Mouse (Mus musculus) layer of hippocampus, postnatal 14 days (tissue): ENCODE measurements around the gene Ovch2. TPM values are rescaled to one million over a fixed set of nuclear protein-coding genes. Genes with fewer than 3 reads are reported as not detected.
A peak's percentile ranks its signal among the peaks of the same experiment; 100 is the strongest.
"Not testable (repeated sequence)": the region's sequence is repeated elsewhere in the genome, so short reads cannot be mapped to it uniquely, and the experiment has no call there.

Experiments used
- DNase-seq, 2 experiments: peaks; one replicate each; pipeline ENCODE4 v3.0.0; 2021 to 2022; ENCODE audit warnings: low spot score in 2 of 2, mixed read lengths in 1 of 2
- long read RNA-seq, 2 experiments: library from polyadenylated mRNA; stranded (forward); transcript quantifications; one replicate each; pipeline ENCODE4 v2.0.0; 2021
- total RNA-seq, 2 experiments: library from RNA; stranded (reverse); gene quantifications; 2 replicates each; pipeline ENCODE4 v1.2.3; 2021

Gene Ovch2
- total RNA-seq = not detected
- long read RNA-seq, experiment 1 = 0 reads
- long read RNA-seq, experiment 2 = 0 reads

DNA sequence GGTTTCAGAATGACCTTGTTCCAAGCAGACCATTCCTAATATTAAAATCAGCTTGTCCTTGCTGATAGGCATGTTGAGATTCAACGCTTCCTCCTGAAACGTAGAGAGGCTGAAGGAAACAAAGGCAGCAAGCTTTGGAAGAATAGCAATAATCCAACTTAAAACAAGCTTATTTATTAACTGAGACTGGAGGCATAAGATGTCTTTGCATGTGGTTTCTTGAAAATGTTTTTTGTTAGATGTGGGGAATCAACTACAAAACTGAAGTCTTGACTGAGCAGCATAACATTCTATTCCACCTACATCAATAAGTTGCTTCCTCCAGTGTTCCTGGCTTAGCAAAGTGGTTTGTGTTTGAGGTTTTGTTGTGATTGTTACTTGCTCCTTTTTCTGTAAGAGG, at the start of gene Ovch2:
TSS of gene Ovch2 (minus strand) at position 101 of the 400 bp plus-strand sequence.
- DNase-seq = no peak

GRCm38 (mm10) chr7:107847390-107847789, 46.4 kb upstream of the Ovch2 start, which contains the start of gene Olfr470:
Olfr470 (minus strand) TSS chr7:107847490.
- DNase-seq = not testable (repeated sequence)

DNA sequence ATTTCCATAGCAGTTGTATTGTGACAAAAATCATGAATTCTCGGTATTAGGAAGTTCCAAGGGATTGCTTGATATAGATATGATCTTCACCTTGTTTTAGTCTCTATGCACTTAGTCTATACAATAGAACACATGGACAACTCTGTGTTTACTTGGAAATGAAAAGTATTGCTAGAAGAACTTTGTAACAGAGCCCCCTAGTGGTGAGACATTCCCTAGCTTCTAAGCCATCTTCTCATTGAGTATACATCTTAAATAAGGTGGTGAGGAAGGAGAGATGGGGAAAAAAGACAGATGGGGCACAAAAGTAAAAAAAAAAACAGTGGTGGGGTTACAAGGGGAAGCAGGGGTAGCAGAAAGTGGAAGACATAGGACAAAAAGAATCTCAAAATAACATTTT, 40.7 kb upstream of the Ovch2 start:
- DNase-seq = no peak

DNA sequence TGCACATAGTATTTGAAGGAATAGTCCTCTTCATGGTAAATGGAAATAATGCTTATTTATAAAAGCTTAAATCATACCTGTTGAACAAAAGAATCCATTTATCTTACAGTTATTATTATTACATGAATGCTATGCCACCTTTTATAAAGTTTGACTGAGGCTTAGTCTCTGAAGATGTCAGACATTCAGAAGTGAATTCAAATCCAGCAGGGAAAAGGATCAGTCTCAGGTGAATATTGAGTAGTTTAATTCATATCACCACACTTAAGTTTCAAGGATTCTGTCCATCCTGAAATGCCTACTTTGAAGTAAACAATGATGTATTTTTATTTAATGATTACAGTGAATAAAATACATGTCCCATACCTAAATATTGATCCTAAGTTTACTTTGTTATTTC, 24.4 kb upstream of the Ovch2 start, which contains the start of gene Olfr469:
TSS of gene Olfr469 (minus strand) at position 101 of the 400 bp plus-strand sequence.
- not testable (repeated sequence) for DNase-seq

DNA sequence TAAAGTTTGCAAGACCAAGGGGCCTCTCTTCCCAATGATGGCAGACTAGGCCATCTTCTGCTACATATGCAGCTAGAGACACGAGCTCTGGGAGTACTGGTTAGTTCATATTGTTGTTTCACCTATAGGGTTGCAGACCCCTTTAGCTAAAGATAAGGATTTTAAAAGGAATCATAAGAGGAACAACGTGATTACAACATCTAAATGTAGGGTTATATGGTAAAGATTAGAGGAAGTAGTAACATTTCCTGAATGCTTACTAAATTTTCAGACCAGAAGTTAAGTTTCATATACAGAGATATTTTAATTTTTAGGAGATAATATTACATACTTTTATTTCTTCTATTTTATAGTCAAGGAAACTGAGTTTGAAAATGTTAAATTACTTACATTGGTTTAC, 22.9 kb upstream of the Ovch2 start:
- not testable (repeated sequence) for DNase-seq

- DNase-seq = peak in 1 of 2 experiments; percentile 1
Measured at GRCm38 (mm10) chr7:107819442-107819841, 18.4 kb upstream of the Ovch2 start.

- no peak for DNase-seq
Measured at GRCm38 (mm10) chr7:107811963-107812362, 11.0 kb upstream of the Ovch2 start, which contains the start of gene Olfr467. Olfr467 (plus strand) TSS chr7:107812263.

DNA sequence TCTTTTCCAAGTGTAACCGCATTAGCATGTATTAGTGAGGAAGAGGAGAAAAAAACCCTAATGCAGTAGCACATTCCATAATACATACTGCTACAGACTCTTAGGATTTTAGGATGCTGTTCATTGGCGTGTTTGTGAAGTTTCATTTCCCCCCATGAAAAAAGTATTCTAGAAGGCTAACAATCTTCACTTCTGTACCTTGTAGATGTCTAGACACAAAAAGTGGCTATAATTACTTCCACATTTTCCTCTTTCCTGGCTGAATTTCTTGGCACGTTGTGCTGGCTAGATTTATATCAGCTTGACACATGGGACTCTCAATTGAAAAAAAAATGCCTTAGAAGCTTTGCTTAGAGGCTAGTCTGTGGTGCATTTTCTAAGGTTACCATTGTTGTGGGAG, 1.1 kb upstream of the Ovch2 start:
- no peak for DNase-seq

GRCm38 (mm10) chr7:107796500-107796899, 4.5 kb downstream of the Ovch2 start:
- DNase-seq = no peak

DNA sequence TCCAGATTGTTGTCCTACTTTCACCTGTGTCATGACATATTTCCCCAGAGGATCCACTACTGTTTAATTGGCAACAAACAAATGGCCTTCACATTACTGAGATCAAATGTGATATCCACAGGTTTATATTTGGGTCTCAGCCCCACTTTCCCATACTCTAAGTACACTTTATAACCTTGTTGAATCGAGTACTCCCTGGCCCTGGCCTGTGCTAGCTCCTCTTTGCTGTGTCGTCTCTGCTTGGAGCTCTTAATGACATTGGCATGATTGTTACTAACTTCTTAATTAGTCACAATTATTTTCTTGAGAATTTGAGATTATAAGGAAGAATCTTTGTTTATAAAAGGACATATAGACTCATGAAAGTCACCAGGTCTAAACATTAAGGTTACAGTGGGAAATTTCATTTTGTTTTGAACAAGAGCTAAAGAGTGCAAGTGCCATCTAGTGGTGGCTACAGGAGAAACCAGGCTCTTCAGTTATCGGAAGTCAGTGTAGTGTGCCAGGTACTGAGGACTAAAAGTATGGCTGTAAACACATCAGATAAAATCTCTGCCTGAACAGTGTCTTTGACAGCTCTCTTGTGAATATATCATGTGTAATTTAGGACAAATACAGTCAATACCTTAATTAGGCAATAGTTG, 12.9 kb downstream of the Ovch2 start:
- peak in 1 of 2 experiments; percentile 33 for DNase-seq

GRCm38 (mm10) chr7:107779611-107780010, 21.4 kb downstream of the Ovch2 start:
- DNase-seq = peak in 1 of 2 experiments; percentile 18

GRCm38 (mm10) chr7:107778216-107778615, 22.8 kb downstream of the Ovch2 start:
- DNase-seq = no peak

GRCm38 (mm10) chr7:107770812-107771211, 30.2 kb downstream of the Ovch2 start:
- no peak for DNase-seq

DNA sequence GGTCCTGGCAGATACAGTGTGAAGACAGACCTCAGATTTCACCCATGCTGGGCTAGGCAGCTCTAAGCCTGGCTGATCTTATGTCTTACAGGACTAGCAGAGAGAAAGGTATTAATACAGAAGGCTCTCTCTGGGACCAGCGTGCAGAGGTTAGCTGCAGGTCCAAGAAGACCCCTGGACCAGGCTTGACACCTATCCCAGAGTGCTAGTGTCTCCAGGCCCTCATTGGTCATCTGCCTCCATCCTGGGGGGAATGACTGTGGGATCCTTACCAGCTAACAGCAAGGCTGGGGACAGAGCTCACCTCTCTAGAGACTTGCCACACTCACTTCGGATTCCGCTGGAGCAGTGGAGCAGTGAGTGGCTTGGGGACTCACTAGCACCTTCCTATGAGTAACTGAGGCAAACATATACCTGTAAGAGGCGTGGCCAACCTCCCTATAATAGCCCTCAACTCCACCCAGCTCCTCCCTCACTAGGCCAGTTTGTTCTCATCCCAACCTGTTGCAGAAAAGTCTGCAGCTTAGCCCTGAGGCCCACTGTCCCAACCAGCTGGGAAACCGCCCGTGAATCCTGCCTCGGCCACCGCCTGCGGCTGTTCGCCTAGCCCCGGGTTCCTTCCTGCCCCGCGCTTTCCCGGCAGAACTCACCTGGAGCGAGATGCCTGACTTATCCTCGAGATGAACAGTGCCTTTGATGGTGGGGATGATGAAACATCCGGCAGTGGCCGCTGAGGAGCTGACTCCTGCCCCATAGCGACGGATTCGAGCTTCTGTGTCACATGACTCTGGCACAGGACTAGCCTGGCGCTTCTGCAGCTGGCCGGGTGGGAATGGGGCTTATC, 43.5 kb downstream of the Ovch2 start, which contains the start of gene Cyb5r2:
TSS of gene Cyb5r2 (minus strand) at position 725 of the 844 bp plus-strand sequence.
- no peak for DNase-seq

GRCm38 (mm10) chr7:107756748-107757147, 44.3 kb downstream of the Ovch2 start:
- no peak for DNase-seq

DNA sequence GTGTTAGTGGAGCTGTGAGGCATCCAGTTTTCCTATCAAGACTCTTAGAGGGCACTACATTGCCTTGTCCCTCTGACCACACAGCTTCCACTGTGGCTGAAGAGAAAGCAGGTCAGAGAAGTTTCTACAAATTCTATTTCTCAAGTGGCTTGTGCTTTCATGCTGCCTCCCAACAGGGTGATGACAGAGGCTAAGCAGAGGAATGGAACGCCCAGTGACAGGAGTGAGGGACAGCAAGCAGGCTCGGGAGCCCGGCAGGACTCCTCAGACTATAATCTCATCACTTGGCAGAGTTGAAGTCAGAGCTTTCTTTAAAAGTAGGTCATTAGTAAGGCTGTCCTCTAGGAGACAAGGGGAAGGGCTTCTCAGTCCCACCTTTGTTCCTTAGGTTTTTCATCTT, 45.1 kb downstream of the Ovch2 start:
- DNase-seq = no peak

DNA sequence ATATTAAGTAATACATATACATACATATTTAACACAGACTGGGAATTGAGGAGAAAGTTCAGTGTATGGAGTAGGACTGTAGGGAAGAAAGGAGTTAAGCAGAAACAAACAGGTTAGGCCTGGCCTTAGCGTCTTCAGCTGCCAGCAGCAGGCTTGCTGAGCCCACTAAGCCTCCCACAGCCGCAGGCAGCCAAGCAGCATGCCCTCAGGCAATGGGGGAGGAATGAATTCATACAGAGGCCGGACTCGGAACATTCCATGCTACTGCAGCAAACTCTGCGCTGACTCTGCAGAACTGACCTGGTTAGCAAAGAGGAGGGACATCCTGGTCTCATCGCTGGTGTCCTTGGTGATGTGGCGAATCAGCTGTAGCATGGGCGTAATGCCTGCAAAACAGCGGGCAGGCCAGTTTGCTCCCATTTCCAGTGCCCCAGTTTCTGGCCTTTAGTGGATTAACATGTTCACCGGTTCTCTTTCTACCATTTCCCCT, 48.9 kb downstream of the Ovch2 start:
- DNase-seq = no peak

DNA sequence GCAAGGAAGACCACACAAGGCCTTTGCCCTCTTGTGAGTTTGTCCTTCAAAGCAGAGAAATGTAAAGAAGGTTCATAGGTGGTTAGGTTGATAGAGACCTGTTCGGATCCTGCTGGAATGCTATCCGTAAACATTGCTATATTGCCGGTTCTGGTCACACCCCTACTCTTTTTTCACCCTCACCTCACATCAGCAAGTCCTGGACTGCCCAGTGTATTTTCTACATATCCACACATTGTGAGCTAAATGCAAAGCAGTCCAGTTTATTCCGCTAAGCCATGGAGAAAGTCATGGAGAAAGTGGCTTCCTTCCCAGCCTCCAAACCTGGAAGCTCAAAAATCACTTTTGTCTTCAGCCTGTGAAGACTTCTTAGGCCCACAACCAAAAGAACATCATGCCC, 51.3 kb downstream of the Ovch2 start:
- DNase-seq = no peak

GRCm38 (mm10) chr7:107749270-107749669, 51.7 kb downstream of the Ovch2 start:
- DNase-seq = peak; percentile 37 to 57

DNA sequence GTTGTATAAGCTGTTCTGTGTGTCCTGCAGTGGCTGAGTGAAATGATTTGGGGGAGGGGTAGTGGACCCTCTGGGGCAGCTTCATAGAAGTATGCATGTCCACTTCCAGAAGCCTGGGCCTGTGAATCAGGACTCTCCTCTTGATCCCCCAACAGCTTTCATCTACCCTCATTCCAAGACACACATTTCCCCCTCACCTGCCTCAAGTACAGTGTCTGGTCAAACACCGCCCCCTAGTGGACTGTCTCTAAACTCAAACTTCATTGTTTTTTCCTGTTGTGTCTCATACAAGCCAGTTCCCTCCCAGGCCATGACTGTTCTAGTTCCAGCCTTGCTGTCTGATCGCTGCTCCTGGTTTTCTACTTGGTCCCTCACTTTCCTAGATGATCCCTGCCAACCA, 53.1 kb downstream of the Ovch2 start:
- peak; percentile 41 to 46 for DNase-seq

DNA sequence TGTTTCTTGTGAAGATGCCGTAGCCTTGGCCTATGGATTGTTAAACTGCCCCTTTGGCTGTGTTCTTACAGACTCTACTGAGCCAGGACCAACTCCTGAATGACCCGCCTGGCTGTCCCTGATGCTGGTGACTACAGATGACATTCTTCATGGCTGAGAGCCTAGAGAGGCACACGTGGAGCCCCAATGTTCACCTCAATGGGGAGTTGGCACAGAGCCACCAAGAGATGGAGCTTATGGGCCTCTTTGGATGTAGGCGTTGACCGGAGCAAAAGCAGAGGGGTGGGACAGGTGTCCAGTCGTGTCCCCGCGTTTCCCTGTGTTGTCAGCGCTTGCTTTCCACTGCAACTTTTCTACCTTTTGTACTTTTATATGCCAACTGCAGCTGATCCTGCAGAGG, 53.5 kb downstream of the Ovch2 start:
- no peak for DNase-seq

- DNase-seq = no peak
Measured at GRCm38 (mm10) chr7:107746036-107746435, 55.0 kb downstream of the Ovch2 start.
